Mouse (Mus musculus) ES-Bruce4 (cell line): Measurements from ENCODE around the gene Ptdss2. TPM values are rescaled to one million over a fixed set of nuclear protein-coding genes. Genes with fewer than 3 reads are reported as not detected.
A peak's percentile ranks its signal among the peaks of the same experiment; 100 is the strongest.

ENCODE experiments used
- H3K27ac ChIP-seq: 2 replicates; pipeline ENCODE4 v1.5.1; 2012; ENCODE audit warnings: low read length, inconsistent platforms; ENCODE audit not compliant: insufficient read depth
- H3K27me3 ChIP-seq: 2 replicates; pipeline ENCODE4 v1.6.1; 2012; ENCODE audit warnings: mild to moderate bottlenecking, low read length, inconsistent platforms; ENCODE audit not compliant: control insufficient read depth, poor library complexity, insufficient read depth, severe bottlenecking
- H3K36me3 ChIP-seq: 2 replicates; pipeline ENCODE4 v1.6.1; 2012; ENCODE audit warnings: inconsistent platforms, mild to moderate bottlenecking, low read length, moderate library complexity; ENCODE audit not compliant: control insufficient read depth, poor library complexity, insufficient read depth, severe bottlenecking
- H3K4me1 ChIP-seq: one replicate; pipeline ENCODE4 v1.8.1; 2011; ENCODE audit warnings: low read length; ENCODE audit not compliant: control insufficient read depth, insufficient read depth
- H3K4me3 ChIP-seq: 2 replicates; pipeline ENCODE4 v1.5.1; 2011; ENCODE audit warnings: low read depth, mild to moderate bottlenecking, low read length
- H3K9ac ChIP-seq: 2 replicates; pipeline ENCODE4 v1.6.1; 2012; ENCODE audit warnings: low read depth, mild to moderate bottlenecking, inconsistent platforms; ENCODE audit not compliant: poor library complexity, severe bottlenecking
- H3K9me3 ChIP-seq: replicated peaks from 2 replicates; pipeline ENCODE4 v1.6.1; 2012; ENCODE audit warnings: mild to moderate bottlenecking, low read length, inconsistent platforms; ENCODE audit not compliant: control insufficient read depth, poor library complexity, insufficient read depth, severe bottlenecking
- CTCF ChIP-seq: IDR thresholded peaks from one replicate; pipeline ENCODE4 v1.8.1; 2011; ENCODE audit warnings: low read depth, low read length
- EP300 ChIP-seq: IDR thresholded peaks from 2 replicates; pipeline ENCODE4 v1.6.1; 2011; ENCODE audit warnings: low read depth, low read length; ENCODE audit not compliant: insufficient read depth
- POLR2A ChIP-seq: IDR thresholded peaks from one replicate; pipeline ENCODE4 v1.8.1; 2011; ENCODE audit warnings: low read length; ENCODE audit not compliant: insufficient read depth
- polyA plus RNA-seq: library from polyadenylated mRNA; stranded (reverse); fragments of >200 nt; gene quantifications from 2 replicates; pipeline ENCODE4 v1.2.4, GENCODE M21; 2011; ENCODE audit warnings: low read depth; ENCODE audit not compliant: missing spikeins, insufficient read depth, insufficient read length

Ptdss2 gene
- polyA plus RNA-seq, 1 experiment = 55.3 TPM

DNA sequence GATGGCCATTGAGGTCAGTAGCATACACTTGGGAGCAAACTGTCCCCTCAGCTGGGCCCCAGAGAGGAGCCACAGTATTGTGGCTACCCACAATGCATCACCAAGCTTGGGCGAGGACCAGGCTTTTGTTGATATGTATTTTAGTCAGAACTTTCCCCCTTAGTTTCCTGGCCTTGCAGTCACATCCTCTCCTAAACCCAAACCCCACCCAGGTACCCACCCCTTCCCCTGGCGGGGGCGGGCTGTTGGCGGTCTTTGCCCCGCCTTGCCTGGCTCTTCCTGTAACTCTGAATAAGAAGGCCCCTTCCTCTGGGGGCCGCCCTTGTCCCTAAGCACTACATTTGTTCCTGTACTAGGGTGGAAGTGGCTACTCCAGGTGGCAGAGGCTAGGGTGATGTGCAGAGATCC is 25.5 kb upstream of the Ptdss2 start:
- H3K27ac ChIP-seq = peak overlapping the region; percentile 71
- H3K4me3 ChIP-seq = peak overlapping the region; percentile 63
- no peaks in the 10 kb centered on the region for H3K27me3 ChIP-seq
- peaks cover 7% of the 10 kb centered on the region for H3K4me1 ChIP-seq
- no peaks in the 10 kb centered on the region for H3K9me3 ChIP-seq
- H3K9ac ChIP-seq = no peak overlapping the region
- no peaks in the 10 kb centered on the region for H3K36me3 ChIP-seq
- 0 out of 2 replicates have a peak, but pooled peaks have one; percentile 24 for TF ChIP-seq EP300
- TF ChIP-seq POLR2A = no peak
- TF ChIP-seq CTCF = peak; percentile 27

DNA sequence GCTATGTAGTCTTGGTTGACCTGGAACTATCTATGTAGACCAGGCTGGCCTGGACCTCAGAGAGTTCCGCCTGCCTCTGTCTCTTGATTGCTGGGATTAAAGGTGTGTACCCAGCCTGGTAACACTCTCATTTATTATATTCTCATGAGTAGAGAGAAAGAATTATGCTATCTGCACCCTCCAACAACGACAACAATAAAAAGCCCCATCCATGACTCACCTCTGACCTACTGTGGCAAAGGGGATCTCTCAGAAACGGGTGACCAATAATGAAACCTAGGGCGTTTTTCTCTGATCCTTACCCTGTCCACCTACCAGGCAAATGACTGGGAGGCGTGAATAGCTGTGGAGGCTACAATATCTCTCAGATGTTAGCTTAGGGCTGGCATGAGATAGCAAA is 25.0 kb upstream of the Ptdss2 start:
- H3K9me3 ChIP-seq = no peaks in the 10 kb centered on the region
- no peak overlapping the region for H3K4me3 ChIP-seq
- no peaks in the 10 kb centered on the region for H3K36me3 ChIP-seq
- peaks cover 7% of the 10 kb centered on the region for H3K4me1 ChIP-seq
- no peak overlapping the region for H3K9ac ChIP-seq
- TF ChIP-seq EP300 (no peak), CTCF (no peak), POLR2A (no peak)
- H3K27me3 ChIP-seq = no peaks in the 10 kb centered on the region
- peak overlapping the region; percentile 28 for H3K27ac ChIP-seq

DNA sequence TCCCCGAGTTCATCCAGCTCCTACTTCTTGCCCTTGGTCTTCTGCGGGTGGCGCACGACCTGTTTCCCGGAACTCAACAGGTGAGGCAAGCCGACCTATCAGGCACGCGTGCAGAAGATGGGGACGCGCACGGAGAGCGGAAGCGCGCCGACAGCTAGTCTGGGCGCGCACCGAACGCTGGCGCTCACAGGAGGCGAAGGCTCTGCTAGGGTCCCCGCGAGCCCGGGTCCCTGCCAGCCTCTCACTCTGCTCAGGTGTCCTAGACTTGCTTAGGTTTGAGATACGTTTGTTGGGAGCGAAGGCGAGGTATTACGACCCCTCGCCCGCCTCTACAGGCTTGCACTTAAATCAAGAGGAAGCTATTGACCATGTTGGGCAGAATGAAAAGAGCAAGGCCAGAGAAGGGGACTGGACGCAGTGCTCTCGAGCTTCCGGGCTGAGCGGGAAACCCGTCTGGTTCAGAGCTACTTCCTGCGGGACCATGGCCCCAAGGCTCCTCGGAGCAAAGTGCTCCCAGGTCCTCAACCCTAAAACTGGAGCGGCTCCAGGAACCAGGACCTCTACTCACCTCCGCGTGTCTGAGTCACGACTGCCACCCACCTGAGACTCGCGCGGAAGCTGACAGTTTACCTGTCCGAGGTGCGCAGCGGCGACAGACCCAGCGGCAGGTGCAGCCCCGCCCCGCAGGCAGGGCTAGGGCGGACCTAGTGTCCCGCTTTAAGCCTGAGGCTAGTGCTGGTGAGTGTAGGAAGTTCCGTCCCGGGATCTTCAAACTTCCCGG is 22.1 kb upstream of the Ptdss2 start, which contains the start of gene Sigirr:
Gene Sigirr (minus strand): TSS at position 662 of the 781 bp plus-strand sequence.
- no peak for TF ChIP-seq CTCF
- TF ChIP-seq POLR2A = peak; percentile 54
- TF ChIP-seq EP300 = 0 out of 2 replicates have a peak, but pooled peaks have one; percentile 34
- Histone ChIP-seq H3K4me1 (peaks cover 4% of the 10 kb centered on the region), H3K27ac (peak within 1 kb of the TSS; percentile 69), H3K9me3 (no peaks in the 10 kb centered on the region), H3K27me3 (no peaks in the 10 kb centered on the region), H3K36me3 (no peaks in the 10 kb centered on the region), H3K4me3 (peak within 1 kb of the TSS; percentile 90), H3K9ac (peak within 1 kb of the TSS; percentile 51)

GRCm38 (mm10) chr7:141103161-141103560 is 19.0 kb upstream of the Ptdss2 start:
- no peak overlapping the region for H3K9ac ChIP-seq
- H3K36me3 ChIP-seq = no peaks in the 10 kb centered on the region
- no peak for TF ChIP-seq EP300
- no peak for TF ChIP-seq POLR2A
- no peak for TF ChIP-seq CTCF
- peaks cover 1% of the 10 kb centered on the region for H3K4me1 ChIP-seq
- H3K4me3 ChIP-seq = no peak overlapping the region
- H3K9me3 ChIP-seq = no peaks in the 10 kb centered on the region
- H3K27me3 ChIP-seq = no peaks in the 10 kb centered on the region
- H3K27ac ChIP-seq = no peak overlapping the region

DNA sequence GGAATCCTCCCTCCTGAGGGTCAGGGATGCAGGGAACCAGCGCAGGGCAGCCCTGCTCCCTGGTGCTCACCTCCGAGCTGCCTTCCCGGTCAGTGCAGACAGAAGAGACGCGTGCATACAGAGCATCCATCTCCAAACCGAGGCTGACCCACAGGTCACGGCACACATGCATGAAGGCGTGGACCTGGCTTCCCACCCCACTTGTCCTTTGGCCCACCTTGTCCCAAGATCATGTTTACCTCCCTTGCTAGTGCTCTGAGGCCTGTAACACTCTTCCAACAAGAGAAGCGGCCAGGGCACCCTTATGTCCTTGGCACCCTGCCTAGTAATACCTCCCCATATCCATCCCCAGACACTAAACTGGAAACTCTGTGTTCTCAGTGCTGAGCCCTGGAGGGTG is 6.3 kb upstream of the Ptdss2 start:
- Histone ChIP-seq H3K27me3 (no peaks in the 10 kb centered on the region), H3K36me3 (no peaks in the 10 kb centered on the region), H3K9me3 (no peaks in the 10 kb centered on the region), H3K9ac (no peak overlapping the region), H3K27ac (no peak overlapping the region), H3K4me3 (no peak overlapping the region), H3K4me1 (no peaks in the 10 kb centered on the region)
- TF ChIP-seq CTCF = no peak
- no peak for TF ChIP-seq POLR2A
- TF ChIP-seq EP300 = no peak

GRCm38 (mm10) chr7:141117636-141118035 is 4.5 kb upstream of the Ptdss2 start, which contains the start of gene Ano9:
Ano9 (minus strand) TSS chr7:141117806.
- TF ChIP-seq EP300 = no peak
- no peak for TF ChIP-seq CTCF
- TF ChIP-seq POLR2A = no peak
- no peak within 1 kb of the TSS for H3K27ac ChIP-seq
- H3K36me3 ChIP-seq = no peaks in the 10 kb centered on the region
- no peaks in the 10 kb centered on the region for H3K9me3 ChIP-seq
- H3K9ac ChIP-seq = peak within 1 kb of the TSS; percentile 19
- no peaks in the 10 kb centered on the region for H3K4me1 ChIP-seq
- no peaks in the 10 kb centered on the region for H3K27me3 ChIP-seq
- peak within 1 kb of the TSS; percentile 70 for H3K4me3 ChIP-seq
